Mouse (Mus musculus) testis, adult 2 months (tissue): ENCODE data around the gene Flrt1.

Source experiments
- CTCF ChIP-seq: fragments of 200-500 bp; IDR thresholded peaks from 2 replicates; pipeline ENCODE4 v1.5.1; 2012; ENCODE audit warnings: low read depth, mild to moderate bottlenecking, inconsistent platforms, low read length, moderate library complexity; ENCODE audit not compliant: control insufficient read depth, insufficient read depth, insufficient replicate concordance
- POLR2A ChIP-seq: fragments of 200-500 bp; IDR thresholded peaks from 2 replicates; pipeline ENCODE4 v1.6.1; 2012; ENCODE audit warnings: low read depth, mild to moderate bottlenecking, inconsistent platforms, low read length, moderate library complexity; ENCODE audit not compliant: control insufficient read depth

GRCm38 (mm10) chr19:7072221-7072620 is 33.3 kb downstream of the Flrt1 start:
- TF ChIP-seq CTCF, result no peak
- TF ChIP-seq POLR2A, result no peak
